Comparison of ENCODE assay signal across 12 mouse cellular contexts in genomic region chr13:15343474-15343873, GRCm38 (mm10).
"Had no signal": no experiment of that assay in that cellular context is flagged by ENCODE, and none has a peak within 500 bp of the region (broad histone marks: within the 10 kb centered on the region; RNA-seq: fewer than 3 reads in every experiment).

No protein-coding gene starts in this region.

- H3K36me3 ChIP-seq: midbrain, embryonic 10.5 days had no signal

- DNase-seq: kidney, adult 11 months; kidney, postnatal 10 days; layer of hippocampus, postnatal 36 days; lung, adult 18-20 months; lung, postnatal 4 days; midbrain, embryonic 14.5 days; thymus, postnatal 14 days had no signal

- H3K9me3 ChIP-seq: midbrain, embryonic 10.5 days had no signal

- H3K9ac ChIP-seq: liver, embryonic 14.5 days had no signal

- H3K27ac ChIP-seq: liver, embryonic 14.5 days; midbrain, embryonic 10.5 days; stomach, postnatal 0 days had no signal

- H3K4me1 ChIP-seq: midbrain, embryonic 10.5 days had no signal

- H3K4me3 ChIP-seq: midbrain, embryonic 10.5 days; myocyte had no signal

- ATAC-seq: lung, postnatal 0 days had no signal
